Mouse (Mus musculus): ENCODE data around the gene Teddm3. TPM values are rescaled to one million over a fixed set of nuclear protein-coding genes. Genes with fewer than 3 reads are reported as not detected.
"Not testable (repeated sequence)": the region's sequence is repeated elsewhere in the genome, so short reads cannot be mapped to it uniquely, and the experiment has no call there.

Gene Teddm3
- total RNA-seq (2021) = not detected

DNA sequence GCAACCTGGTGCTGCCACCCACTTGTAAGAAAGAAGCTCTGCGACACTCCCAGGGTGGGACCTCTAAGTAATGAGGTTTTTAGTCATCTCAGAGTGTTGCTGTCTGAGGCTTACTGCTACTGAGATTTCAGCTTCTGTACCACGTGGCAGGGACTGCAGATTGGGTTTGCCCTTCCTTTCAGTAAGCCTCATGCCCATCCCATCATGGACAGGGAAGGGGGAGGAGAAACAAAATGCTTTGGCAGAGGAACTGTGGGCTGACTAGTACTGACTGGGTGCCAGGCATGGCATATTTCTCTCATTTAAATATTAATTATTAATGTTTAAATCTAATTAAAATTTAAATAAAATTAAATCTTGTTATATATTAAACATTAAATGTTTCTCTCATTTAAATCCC, at the start of gene Teddm3:
TSS of gene Teddm3 (minus strand) at position 101 of the 400 bp plus-strand sequence.
- not testable (repeated sequence) for DNase-seq

DNA sequence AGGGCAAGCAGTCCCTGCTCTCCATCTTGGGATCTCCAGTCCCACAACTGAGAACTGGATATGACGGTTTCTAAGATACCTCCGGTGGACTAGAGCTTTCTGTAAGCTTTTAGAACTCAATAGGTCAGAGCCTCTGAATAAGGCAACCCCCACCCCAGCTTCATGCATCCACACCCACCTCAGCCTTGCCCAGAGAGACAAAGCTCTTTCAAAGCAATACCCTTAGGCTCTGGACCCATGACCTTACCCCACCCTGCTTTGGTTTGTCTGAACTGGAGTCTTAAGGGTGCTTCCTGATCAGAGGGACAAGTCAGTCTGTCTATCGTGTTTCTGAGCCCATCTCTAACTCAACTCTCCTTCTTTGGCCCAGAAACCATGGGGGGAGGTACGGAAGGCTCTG, 48.9 kb upstream of the Teddm3 start:
- DNase-seq = no peak

DNA sequence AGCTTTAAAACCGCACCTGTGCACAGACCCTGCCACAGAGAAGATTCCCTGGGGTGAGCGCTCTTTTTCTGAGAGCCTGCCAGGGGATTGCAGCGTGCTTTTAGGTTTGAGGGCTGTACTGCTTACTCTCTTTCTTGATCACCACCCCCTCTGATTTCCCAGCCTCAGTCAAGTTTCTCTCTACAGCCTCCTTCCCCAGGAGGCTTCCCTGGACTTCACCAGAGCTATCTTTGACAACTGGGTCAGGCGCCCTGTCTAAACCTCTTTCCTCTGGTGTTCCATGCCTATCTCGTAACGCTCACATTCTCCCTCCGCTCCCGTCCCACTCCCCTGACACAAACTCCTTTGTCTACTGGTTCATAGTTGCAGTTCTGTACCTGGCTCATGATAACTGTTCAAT, 45.6 kb upstream of the Teddm3 start:
- DNase-seq = no peak

DNA sequence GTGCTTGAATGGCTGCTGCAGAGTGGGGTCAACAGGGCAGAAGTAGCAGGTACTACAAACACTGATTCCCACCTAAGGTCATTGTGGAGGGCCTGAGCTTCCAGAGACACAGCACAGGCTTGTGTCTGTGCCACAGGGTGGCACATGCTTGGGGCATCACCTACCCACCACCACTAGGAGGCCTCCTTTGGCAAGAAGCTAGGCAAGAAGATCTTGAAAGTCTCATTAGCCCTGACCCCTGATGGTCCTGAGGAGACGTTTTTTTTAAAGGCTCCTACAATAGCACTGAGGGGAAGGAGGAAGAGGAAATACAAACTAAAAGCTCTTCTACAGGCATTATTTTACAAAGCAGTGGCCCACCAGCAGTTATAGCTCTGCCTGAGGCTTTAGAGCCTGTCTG, 44.7 kb upstream of the Teddm3 start:
- no peak for DNase-seq

DNA sequence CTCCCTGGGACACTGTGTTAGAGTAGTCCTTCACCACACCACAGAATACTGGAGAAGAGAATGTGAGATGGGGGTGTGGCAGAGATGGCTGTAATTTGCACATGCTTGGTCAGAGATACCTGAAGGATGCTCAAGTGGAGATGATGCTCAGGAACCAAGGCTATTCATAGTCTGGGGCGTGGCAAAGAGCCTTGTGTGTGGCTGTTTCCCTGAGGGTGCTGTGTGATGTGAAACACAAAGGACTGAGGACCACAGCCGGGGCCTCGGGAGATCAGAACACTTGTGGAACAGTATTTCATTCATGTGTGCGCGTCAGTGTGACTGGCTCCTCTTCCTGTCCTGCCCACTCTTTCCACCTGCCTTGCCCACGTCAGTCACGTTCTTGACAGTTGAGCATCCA, 44.2 kb upstream of the Teddm3 start:
- no peak for DNase-seq

DNA sequence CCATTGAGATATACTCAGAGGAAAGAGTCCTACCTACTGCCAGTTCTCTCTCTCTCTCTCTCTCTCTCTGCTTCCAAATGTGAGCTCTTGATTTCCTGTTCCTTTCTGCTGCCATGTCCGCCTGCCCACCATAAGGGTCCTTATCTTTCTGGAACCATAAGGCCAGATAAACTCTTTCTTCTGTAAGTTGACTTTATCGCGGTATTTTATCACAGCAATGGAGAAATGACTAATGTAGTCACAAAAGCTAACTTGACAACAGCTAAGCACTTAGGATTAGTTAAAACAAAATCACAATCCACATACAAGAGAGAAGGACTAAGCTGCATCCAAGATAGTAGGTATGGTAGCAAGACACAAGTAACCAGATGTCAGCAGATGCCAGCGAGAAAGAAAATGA, 43.7 kb upstream of the Teddm3 start:
- no peak for DNase-seq

DNA sequence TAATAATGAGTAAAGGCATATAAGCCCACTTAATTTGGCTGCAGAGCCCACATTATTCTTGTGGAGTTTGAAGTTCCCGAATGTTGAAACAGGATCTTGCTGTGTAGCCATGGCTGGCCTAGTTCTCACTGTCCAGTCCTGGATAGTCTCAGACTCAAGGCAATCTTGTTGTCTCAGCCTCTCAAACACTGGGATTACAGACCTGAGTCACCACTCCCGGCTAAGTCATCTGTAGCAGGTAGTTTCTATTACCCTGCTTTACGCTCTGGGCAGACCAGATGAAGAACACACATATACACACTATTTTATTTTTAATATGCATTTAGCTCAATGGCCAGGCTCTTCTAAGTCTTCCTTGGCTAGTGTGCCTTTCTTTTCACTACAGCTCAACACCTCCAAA, 42.8 kb upstream of the Teddm3 start:
- no peak for DNase-seq

DNA sequence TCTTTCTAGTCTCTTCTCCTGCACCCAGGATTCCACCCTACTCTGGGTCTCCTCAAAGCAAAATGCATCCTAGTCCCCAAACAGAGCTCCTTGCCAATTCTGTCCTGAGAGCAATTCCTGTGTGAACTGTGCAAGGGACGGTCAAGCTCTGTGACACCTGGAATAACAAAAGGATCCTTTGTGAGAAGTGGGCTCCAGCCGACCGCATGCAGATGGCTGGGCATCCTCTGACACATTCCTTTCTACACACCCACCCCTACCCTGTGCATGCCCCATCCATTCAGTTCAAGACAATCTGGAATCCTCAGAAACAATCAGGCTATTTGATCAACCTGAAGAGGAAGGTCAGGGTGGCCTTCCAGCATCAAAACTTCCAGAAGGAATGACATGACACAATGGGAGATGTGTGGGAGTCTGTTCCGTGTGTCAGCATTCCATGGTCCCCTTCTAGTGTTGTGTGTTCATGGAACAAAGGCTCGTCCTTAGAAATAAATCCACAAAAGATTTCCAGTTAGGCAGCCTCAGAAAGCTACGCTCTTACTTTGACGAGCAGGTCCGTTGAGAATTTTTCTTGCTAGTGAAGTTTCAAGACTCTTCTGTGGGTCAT, 41.6 kb upstream of the Teddm3 start:
- no peak for DNase-seq

DNA sequence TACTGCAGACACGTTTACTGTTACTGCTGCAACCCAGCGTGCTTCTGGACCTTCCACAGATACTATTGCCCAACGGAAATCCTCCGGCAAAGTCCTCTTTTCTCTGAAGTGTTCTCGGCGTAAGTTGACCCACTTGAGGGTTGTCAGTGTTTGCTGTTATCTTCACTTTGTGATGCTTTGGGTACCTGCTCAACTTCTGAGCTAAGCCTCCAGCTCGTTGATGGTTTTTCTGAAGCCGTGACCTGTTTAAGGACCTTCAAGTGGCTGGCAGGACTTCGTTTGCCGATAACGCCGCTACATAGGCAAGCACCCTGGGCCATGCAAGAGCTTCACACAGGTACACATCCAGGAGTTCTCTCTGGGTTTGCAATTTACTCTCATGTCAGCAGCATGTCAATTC, 40.4 kb upstream of the Teddm3 start:
- DNase-seq = no peak

DNA sequence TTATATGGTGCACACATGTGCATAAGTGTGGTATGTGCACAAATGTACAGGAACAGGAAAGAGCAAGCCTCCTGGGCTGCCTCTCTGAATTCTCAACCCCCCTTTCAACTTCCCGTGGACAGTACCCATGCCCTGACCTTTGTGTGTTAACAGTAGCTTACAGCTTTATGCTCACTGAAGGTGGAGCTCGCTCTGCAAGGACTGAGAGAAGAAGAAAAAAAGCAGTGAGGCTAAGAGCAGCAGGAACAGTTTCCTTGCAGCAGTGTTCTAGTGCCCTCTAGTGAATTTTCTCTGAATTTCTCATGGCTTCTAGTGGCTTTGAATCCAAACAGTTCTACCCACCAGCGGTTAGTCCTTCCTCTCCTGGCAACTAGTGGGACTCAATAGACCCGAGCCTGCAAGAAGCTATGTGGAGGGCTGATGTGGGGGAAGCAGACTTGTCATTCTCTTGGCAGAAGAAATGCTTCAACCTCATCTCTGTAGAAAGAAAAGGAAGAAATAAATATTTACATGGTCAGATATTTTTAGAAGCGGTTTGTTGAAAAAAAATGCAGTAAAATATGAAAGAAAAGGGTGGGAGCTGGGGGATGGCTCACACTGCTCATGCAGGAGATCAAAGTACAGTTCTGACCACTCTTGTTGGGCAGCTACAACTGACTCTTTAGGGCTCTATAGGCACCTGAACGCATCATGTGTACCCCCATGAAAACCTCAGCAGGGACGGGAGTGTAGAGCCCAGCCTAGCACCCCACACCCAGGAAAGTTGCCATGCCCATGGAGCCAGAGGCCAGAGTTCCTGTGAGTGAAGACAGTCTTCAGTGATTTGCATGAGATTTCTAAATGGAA, 38.9 kb upstream of the Teddm3 start:
- DNase-seq = peak; percentile 26

DNA sequence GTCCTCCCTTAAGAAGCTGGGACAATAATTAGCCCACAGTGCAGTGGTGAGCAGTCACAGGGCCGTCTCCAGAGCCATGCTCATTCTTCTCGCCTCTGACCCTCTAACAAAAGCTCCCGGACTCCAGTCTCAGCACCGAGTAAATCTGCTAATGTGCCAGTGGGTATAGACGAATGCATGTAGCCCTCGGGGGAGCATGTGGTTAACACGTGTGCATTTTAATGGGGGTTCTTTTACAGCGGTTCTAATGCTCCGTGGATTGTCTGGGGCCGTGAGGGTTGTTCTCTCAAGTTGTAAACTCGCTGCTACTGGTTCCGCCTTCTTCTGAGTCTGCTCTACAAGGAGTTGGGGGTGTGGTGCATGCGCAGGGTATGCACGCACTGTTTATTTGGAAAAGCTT, 37.8 kb upstream of the Teddm3 start:
- no peak for DNase-seq

DNA sequence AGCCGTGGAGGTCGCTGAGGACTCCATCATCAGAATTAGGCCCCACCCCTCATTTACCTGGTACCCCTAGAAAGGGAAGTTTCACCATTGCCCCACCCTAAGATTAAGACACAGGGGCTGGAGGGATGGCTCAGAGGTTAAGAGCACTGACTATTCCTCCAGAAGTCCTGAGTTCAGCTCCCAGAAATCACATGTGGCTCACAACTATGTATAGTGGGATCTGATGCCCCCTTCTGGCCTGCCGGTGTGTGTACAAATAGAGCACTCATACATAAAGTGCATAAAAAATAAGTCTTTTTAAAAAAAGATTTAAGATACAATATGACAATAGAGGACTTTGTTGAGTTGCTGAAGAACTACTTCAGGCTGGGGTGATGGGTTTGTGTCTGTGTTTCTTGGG, 34.5 kb upstream of the Teddm3 start:
- DNase-seq = no peak

DNA sequence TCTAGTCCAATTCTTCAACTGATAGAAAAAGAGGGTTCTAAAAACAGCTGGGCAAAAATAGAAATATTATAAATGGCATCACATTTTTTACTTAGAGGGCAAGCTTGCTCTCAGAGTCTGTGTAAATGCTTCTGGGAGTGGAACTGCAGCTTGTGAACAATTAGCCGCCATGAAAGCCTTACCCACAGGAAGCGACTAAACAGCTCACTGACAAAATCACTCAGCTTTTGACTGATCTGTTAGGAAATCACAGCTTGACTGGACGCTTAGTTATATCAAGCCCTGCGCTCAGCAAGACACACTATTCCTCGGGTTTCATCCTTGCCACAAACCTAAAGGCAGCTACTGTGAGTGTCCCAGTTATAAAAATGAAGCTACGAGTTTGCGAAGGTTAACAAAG, 33.8 kb upstream of the Teddm3 start:
- no peak for DNase-seq

DNA sequence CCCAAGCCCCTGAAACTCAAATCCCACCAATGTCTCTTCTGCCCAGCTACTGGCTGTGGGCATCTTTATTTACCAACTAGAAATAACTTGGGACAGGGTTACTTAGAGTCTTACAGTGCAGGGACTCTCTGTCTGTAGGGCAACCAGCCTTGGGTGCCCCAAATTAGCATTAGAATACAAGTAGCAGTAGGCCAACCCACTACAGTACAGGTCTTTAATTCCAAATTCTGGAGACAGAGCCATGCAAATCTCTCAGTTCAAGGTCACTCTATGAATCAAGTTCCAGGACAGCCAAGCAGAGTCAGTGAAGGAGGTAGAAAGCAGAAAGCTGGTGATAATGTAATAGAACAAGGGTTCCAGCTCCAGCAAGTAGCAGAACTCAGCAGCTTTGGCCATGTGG, 30.9 kb upstream of the Teddm3 start:
- DNase-seq = no peak

DNA sequence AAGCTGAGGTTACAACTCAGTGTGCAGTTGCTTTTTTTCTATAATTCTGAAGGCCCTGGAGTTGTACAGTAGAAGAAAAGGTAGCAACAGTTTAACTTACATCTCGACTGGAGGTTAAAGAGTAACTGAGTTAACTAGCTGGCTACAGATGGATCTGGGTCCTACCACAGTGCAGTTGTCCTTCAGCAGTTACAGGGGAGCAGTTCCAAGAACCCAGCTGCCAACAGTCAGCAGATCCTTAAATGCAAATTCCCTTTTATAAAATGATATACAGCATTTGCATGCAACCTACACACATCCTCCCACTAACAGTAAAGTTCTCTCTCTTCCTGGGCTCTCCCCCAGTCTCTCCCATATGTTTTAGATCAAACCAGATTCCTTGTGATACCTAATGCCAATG, 28.3 kb upstream of the Teddm3 start:
- no peak for DNase-seq

DNA sequence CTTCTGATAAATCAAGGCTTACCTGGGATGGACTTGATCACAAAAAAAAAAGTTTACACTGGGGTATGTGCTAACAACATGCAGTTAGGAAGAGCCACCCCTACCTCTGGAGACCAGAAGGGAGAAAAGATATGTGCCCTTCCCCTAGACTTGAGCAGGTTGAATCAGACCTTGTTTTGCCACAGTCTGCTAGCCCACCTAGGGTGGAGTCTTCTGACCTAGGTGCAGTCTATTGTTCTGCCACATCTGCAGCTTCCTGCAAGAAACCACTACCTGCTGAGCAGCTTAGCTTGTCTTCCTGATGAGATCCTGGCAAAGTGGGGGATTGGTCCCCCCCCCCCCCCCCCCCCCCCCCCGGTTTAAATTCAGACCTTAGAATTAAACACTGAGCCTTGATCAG, 21.4 kb upstream of the Teddm3 start:
- DNase-seq = no peak

DNA sequence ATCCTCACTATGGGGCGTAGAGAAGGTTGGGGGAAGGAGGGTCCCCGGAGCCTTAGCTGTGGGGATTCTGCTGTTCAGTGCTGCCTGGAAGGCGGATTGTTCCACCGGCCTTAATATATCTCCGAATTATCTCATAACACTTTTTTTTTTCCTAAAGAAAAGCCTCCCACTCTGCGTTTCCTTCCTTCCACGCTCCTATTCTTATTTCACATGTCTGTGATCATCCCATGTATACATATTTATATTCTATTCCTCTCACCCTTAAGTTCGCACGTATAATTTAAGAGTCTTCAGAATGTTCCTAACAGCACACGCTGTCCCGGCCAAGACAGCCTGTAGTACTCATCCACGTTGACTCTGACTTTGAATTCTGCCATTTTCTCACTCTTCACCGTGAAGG, 14.9 kb upstream of the Teddm3 start:
- no peak for DNase-seq

DNA sequence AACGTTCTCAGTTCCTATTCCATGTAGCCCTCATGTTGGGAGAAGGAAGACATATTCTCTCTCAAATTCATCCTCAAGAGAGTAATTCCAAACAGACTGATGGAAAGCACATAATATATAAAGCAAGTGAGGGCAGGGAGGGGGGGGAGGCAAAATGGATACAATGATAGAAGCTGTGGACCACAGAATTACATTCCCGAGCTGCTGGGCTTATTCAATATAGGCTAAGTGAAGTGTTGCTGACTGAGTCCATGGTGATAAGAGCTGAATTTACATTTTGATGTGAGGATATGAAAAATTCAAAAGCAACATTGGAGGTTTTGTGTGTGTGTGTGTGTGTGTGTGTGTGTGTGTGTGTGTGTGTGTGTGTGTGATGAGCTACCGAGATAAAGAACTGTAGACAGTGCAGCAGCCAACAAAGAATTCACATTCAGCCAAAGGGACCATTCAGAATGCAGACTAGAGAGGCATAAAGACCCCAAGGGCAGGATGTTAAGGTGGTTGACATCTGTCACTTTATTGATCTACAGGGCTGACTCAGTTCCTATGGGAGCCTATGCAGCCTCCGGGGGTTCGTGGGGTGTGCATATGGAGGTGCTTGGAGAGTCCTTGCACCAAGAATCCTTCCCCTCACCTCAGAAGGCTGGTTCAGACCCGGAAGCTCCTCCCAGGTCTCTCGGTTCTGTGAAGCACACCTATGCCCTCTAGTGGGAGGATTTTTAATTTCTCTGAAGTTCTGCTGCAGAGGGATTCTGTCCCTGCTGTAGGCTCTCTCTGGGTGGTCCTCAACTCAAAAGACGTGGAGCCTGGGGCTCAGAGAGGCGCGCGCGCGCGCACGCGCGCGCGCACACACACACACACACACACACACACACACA, 11.8 kb upstream of the Teddm3 start:
- DNase-seq = not testable (repeated sequence)

DNA sequence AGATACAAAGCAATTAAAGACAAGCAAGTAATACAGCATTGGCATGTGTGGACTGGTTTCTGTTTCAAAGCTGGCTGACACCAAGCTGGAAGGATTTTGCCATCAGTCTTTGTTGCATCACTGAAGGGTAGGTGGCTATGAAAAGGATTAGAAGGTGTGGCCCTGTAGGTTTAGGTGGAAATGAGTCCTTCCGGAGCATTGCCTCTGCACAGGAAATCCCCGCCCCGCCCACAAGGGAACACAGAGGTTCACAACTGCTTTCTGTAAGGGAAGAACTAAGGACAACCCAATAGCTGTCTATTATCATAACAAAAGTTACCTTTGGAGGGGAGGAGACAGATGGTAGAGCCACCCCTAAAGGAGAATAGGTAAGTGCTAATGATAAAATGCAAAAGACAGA, 9.6 kb upstream of the Teddm3 start:
- DNase-seq = not testable (repeated sequence)

DNA sequence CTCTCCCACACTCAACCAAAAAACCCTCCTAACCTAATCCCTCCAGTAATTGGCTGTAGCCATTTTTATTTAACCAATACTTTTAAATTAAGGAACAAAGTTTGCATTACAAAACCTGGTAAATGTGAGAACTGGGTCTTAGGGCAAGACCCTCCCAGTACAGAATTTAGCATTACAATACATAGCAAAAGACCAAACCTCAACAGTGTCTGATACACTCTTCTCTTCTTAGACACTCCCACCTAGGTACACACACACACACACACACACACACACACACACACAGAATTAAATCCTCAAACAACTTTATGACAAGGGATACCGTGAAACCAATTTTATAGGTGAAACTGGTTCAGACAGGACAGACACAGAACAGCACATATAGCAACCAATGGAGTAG, 5.4 kb upstream of the Teddm3 start:
- DNase-seq = not testable (repeated sequence)

DNA sequence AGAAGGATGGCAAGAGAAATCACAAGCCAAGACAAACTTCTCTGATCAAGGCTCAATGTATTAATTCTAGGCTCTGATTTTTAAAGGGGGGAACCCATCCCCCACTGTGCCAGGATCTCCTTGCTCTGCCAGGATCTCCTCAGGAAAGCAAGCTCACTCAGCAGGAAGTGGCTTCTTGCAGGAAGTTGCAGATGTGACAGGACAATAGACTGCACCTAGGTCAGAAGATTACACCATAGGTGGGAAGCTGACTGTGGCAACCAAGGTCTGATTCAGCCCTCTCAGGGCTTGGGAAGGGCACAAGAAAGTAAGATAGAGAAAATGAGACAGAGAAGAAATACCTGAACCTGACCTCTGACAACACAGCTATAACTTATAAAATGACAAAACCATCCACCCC, 2.5 kb upstream of the Teddm3 start:
- not testable (repeated sequence) for DNase-seq

DNA sequence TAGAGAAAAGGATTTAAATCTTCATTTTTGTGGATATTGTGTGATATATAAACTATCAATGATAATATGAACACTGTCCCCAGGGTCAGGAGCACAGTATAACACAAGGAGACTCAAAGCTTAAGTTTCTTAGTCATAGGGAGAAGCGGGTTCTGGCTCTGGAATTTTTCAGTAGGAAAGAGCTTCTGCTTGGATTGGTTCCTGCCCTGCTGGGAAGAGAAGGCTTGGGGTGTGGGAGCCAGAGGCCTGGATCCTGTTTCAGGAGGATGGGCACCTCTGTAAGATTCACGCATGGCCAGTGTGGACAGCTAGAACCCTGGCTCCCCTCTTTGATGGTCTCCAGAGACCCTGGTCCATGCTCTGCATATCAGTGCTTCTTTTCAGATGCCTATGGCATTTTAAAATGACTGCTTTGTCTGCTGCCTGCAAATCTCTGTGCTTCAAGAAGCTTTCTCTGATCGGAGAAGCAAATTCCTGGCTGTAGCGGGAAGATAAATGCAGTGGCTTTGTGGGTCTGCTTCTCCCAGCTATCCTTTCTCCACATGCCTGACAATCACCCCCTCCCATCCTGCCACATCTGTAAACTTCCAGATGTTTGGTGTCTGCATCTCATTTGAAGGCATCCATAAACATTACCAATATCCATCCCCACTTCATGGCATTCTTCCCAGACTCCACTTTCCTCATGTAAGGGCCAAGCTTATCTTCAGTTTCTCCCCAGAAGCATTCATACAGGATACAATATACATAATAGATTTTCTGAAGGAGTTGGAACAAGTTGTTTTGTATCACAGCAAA, 2.0 kb downstream of the Teddm3 start:
- peak; percentile 6 for DNase-seq

DNA sequence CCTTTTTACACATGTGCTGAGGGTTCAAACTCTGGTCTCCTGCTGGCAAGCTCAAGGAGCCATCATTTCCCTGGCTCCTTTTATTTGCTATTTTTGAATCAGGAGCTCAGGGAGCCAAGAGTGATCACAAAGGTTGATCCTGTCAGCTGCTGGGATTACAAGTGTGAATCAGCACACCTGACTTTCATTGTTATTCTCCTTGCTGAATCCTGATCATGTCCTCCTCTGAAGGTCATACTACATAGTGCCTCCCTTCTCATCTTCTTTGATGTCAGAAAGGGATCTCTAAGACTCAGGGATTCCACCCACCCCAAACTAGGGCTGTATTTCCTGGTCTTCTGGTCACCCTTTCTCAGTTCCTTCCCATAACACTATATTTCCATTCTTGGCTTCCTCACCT, 3.9 kb downstream of the Teddm3 start:
- DNase-seq = no peak

Data from heart, postnatal 4 days (tissue).